Mouse (Mus musculus): ENCODE results near the gene Osbpl10. TPM values are rescaled to one million over a fixed set of nuclear protein-coding genes. Genes with fewer than 3 reads are reported as not detected.

The Osbpl10 gene
- polyA plus RNA-seq, 1 experiment = 1.7 TPM

DNA sequence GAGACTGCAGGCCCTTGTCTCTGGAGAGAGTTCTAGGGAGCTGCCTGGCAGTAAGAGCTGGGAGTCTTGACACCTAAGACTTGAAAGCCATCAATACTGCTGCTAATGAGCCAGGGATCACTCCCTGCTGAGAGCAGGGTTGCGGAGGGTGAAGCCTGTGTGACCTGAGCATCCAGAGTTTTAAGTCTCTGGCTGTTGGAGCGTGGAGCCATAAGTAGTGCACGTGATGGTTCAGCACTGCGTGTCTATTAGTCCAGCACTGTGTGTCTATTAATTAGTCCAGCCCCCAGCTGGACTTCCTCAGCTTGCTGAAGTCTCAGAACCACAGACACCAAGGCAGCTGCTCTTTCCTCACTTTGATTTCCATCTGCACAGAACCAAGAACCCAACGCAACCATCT lies 8.0 kb downstream of the Osbpl10 start:
- TF ChIP-seq MYOD1 (IDR thresholded peaks at IDR 0.05; ENCODE audit: control insufficient read depth in 1 of 3, insufficient read length in 2 of 3, low read depth in 2 of 3) = no peak
- TF ChIP-seq E2F4 (IDR thresholded peaks at IDR 0.05; ENCODE audit: insufficient read depth) = no peak
- TF ChIP-seq USF1 (IDR thresholded peaks at IDR 0.05; ENCODE audit: low read depth) = no peak
- no peak for TF ChIP-seq CEBPB (IDR thresholded peaks at IDR 0.05; ENCODE audit: insufficient read depth, poor library complexity, severe bottlenecking)
- no peak for TF ChIP-seq SRF (IDR thresholded peaks at IDR 0.05; ENCODE audit: control insufficient read depth, insufficient read length, low read depth)
- TF ChIP-seq TCF3 (IDR thresholded peaks at IDR 0.05; ENCODE audit: insufficient read length, low read depth) = no peak
- TF ChIP-seq POLR2AphosphoS2 (IDR thresholded peaks at IDR 0.05; ENCODE audit: insufficient read length, low read depth) = no peak
- no peak for TF ChIP-seq REST (IDR thresholded peaks at IDR 0.05; ENCODE audit: insufficient read depth, insufficient read length)
- no peak for TF ChIP-seq MYOG (IDR thresholded peaks at IDR 0.05; ENCODE audit: control insufficient read depth in 1 of 3, insufficient read depth in 1 of 3, insufficient read length in 2 of 3, low read depth in 2 of 3)
- TF ChIP-seq MAX (IDR thresholded peaks at IDR 0.05; ENCODE audit: low read depth) = no peak
- TF ChIP-seq TCF12 (IDR thresholded peaks at IDR 0.05; ENCODE audit: insufficient read depth, poor library complexity, severe bottlenecking) = no peak
- TF ChIP-seq POLR2A (IDR thresholded peaks at IDR 0.05; ENCODE audit: insufficient read length, low read depth) = no peak
- no peak overlapping the region for H3K4me3 ChIP-seq
- no peak overlapping the region for H3K4me2 ChIP-seq (ENCODE audit: low read depth)
- no peaks in the 10 kb centered on the region for H3K79me2 ChIP-seq (ENCODE audit: control insufficient read depth, insufficient read depth)
- H3K36me3 ChIP-seq (ENCODE audit: control insufficient read depth, insufficient read depth) = no peaks in the 10 kb centered on the region
- no peak overlapping the region for H3ac ChIP-seq (ENCODE audit: control insufficient read depth, insufficient read length)
- H3K27me3 ChIP-seq (ENCODE audit: control insufficient read depth, insufficient read depth, insufficient read length) = no peaks in the 10 kb centered on the region

DNA sequence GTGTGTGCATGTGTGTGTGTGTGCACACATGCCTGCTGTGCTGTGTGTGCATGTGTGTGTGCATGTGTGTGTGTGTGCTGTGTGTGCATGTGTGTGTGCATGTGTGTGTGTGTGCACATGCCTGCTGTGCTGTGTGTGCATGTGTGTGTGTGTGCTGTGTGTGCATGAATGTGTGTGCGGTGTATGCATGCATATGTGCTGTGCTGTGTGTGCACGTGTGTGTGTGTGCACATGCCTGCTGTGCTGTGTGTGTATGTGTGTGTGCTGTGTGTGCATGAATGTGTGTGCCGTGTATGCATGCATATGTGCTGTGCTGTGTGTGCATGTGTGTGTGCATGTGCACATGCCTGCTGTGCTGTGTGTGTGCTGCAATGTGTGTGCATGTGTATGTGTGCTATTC lies 9.7 kb downstream of the Osbpl10 start:
- H3K36me3 ChIP-seq (ENCODE audit: control insufficient read depth, insufficient read depth) = no peaks in the 10 kb centered on the region
- peak overlapping the region; percentile 23 for H3ac ChIP-seq (ENCODE audit: control insufficient read depth, insufficient read length)
- no peak overlapping the region for H3K4me3 ChIP-seq
- no peak overlapping the region for H3K4me2 ChIP-seq (ENCODE audit: low read depth)
- TF ChIP-seq MAX (IDR thresholded peaks at IDR 0.05; ENCODE audit: low read depth) (no peak), E2F4 (IDR thresholded peaks at IDR 0.05; ENCODE audit: insufficient read depth) (no peak), REST (IDR thresholded peaks at IDR 0.05; ENCODE audit: insufficient read depth, insufficient read length) (no peak), USF1 (IDR thresholded peaks at IDR 0.05; ENCODE audit: low read depth) (no peak), POLR2A (IDR thresholded peaks at IDR 0.05; ENCODE audit: insufficient read length, low read depth) (no peak), TCF3 (IDR thresholded peaks at IDR 0.05; ENCODE audit: insufficient read length, low read depth) (no peak), CEBPB (IDR thresholded peaks at IDR 0.05; ENCODE audit: insufficient read depth, poor library complexity, severe bottlenecking) (no peak), SRF (IDR thresholded peaks at IDR 0.05; ENCODE audit: control insufficient read depth, insufficient read length, low read depth) (no peak), MYOG (IDR thresholded peaks at IDR 0.05; ENCODE audit: control insufficient read depth in 1 of 3, insufficient read depth in 1 of 3, insufficient read length in 2 of 3, low read depth in 2 of 3) (no peak), MYOD1 (IDR thresholded peaks at IDR 0.05; ENCODE audit: control insufficient read depth in 1 of 3, insufficient read length in 2 of 3, low read depth in 2 of 3) (no peak), TCF12 (IDR thresholded peaks at IDR 0.05; ENCODE audit: insufficient read depth, poor library complexity, severe bottlenecking) (no peak), POLR2AphosphoS2 (IDR thresholded peaks at IDR 0.05; ENCODE audit: insufficient read length, low read depth) (no peak)
- H3K79me2 ChIP-seq (ENCODE audit: control insufficient read depth, insufficient read depth) = no peaks in the 10 kb centered on the region
- no peaks in the 10 kb centered on the region for H3K27me3 ChIP-seq (ENCODE audit: control insufficient read depth, insufficient read depth, insufficient read length)

DNA sequence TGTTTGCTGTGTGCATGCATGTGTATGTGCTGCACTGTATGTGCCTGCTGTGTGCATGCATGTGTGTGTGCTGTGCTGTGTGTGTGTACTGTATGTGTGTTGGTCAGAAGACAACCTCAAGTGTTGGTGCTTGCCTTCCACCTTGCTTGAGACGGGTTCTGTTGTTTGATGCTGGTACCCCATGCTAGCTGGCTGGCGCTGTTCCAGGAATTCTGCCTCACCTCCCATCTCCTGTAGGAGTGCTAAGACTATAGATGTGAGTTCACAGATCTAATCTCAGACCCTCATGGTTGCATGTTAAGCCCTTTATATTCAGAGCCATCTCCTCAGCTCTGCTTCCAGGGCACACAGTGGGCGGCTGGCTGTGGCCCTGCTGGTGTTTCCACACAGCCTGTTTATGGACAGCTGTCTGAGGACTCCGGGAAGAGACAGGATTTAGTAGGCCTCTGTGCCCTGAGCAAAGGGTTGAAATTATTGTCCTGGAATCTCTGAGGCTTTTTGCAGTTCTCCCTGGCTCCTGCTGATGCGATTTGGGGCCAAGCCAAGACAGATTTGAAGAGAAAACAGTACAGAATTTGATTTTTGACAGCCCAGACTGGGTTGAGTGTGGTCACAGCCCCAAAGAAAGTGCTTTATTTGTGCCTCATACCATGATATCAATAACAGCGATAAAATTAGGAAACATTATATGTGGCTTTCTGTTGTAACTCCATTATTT lies 10.4 kb downstream of the Osbpl10 start:
- Histone ChIP-seq H3ac (ENCODE audit: control insufficient read depth, insufficient read length) (peak overlapping the region; percentile 23), H3K4me2 (ENCODE audit: low read depth) (no peak overlapping the region), H3K27me3 (ENCODE audit: control insufficient read depth, insufficient read depth, insufficient read length) (no peaks in the 10 kb centered on the region), H3K36me3 (ENCODE audit: control insufficient read depth, insufficient read depth) (no peaks in the 10 kb centered on the region), H3K79me2 (ENCODE audit: control insufficient read depth, insufficient read depth) (no peaks in the 10 kb centered on the region), H3K4me3 (no peak overlapping the region)
- no peak for TF ChIP-seq SRF (IDR thresholded peaks at IDR 0.05; ENCODE audit: control insufficient read depth, insufficient read length, low read depth)
- TF ChIP-seq CEBPB (IDR thresholded peaks at IDR 0.05; ENCODE audit: insufficient read depth, poor library complexity, severe bottlenecking) = no peak
- TF ChIP-seq POLR2A (IDR thresholded peaks at IDR 0.05; ENCODE audit: insufficient read length, low read depth) = no peak
- no peak for TF ChIP-seq USF1 (IDR thresholded peaks at IDR 0.05; ENCODE audit: low read depth)
- TF ChIP-seq POLR2AphosphoS2 (IDR thresholded peaks at IDR 0.05; ENCODE audit: insufficient read length, low read depth) = no peak
- no peak for TF ChIP-seq TCF12 (IDR thresholded peaks at IDR 0.05; ENCODE audit: insufficient read depth, poor library complexity, severe bottlenecking)
- TF ChIP-seq REST (IDR thresholded peaks at IDR 0.05; ENCODE audit: insufficient read depth, insufficient read length) = no peak
- TF ChIP-seq TCF3 (IDR thresholded peaks at IDR 0.05; ENCODE audit: insufficient read length, low read depth) = no peak
- TF ChIP-seq MYOG (IDR thresholded peaks at IDR 0.05; ENCODE audit: control insufficient read depth in 1 of 3, insufficient read depth in 1 of 3, insufficient read length in 2 of 3, low read depth in 2 of 3) = no peak
- TF ChIP-seq E2F4 (IDR thresholded peaks at IDR 0.05; ENCODE audit: insufficient read depth) = no peak
- TF ChIP-seq MAX (IDR thresholded peaks at IDR 0.05; ENCODE audit: low read depth) = no peak
- no peak for TF ChIP-seq MYOD1 (IDR thresholded peaks at IDR 0.05; ENCODE audit: control insufficient read depth in 1 of 3, insufficient read length in 2 of 3, low read depth in 2 of 3)

DNA sequence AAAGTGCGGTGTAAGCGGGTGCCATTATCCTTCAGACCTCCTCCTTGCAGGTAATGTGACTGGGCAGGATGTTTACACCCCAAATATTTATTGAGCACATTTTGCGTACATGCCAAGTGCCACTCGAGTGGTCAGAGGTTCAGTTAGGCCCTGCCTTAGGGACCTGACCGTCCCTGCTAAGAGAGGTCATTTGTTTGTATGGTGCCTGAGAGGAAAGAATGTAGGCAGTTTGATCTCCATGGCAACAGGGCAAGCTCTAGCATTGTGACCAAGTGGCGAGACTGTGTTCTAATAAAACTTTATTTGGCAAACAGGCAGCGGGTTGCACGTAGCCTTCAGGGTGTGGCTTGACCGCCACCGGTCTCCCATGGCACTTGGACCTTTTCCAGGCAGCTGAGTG lies 12.1 kb downstream of the Osbpl10 start:
- Histone ChIP-seq H3K4me2 (ENCODE audit: low read depth) (no peak overlapping the region), H3K79me2 (ENCODE audit: control insufficient read depth, insufficient read depth) (no peaks in the 10 kb centered on the region), H3K36me3 (ENCODE audit: control insufficient read depth, insufficient read depth) (no peaks in the 10 kb centered on the region), H3K27me3 (ENCODE audit: control insufficient read depth, insufficient read depth, insufficient read length) (no peaks in the 10 kb centered on the region), H3K4me3 (no peak overlapping the region), H3ac (ENCODE audit: control insufficient read depth, insufficient read length) (no peak overlapping the region)
- TF ChIP-seq E2F4 (IDR thresholded peaks at IDR 0.05; ENCODE audit: insufficient read depth) = no peak
- no peak for TF ChIP-seq POLR2A (IDR thresholded peaks at IDR 0.05; ENCODE audit: insufficient read length, low read depth)
- TF ChIP-seq MYOG (IDR thresholded peaks at IDR 0.05; ENCODE audit: control insufficient read depth in 1 of 3, insufficient read depth in 1 of 3, insufficient read length in 2 of 3, low read depth in 2 of 3) = no peak
- TF ChIP-seq MAX (IDR thresholded peaks at IDR 0.05; ENCODE audit: low read depth) = no peak
- no peak for TF ChIP-seq SRF (IDR thresholded peaks at IDR 0.05; ENCODE audit: control insufficient read depth, insufficient read length, low read depth)
- TF ChIP-seq TCF3 (IDR thresholded peaks at IDR 0.05; ENCODE audit: insufficient read length, low read depth) = no peak
- no peak for TF ChIP-seq TCF12 (IDR thresholded peaks at IDR 0.05; ENCODE audit: insufficient read depth, poor library complexity, severe bottlenecking)
- TF ChIP-seq USF1 (IDR thresholded peaks at IDR 0.05; ENCODE audit: low read depth) = no peak
- TF ChIP-seq MYOD1 (IDR thresholded peaks at IDR 0.05; ENCODE audit: control insufficient read depth in 1 of 3, insufficient read length in 2 of 3, low read depth in 2 of 3) = no peak
- no peak for TF ChIP-seq CEBPB (IDR thresholded peaks at IDR 0.05; ENCODE audit: insufficient read depth, poor library complexity, severe bottlenecking)
- no peak for TF ChIP-seq POLR2AphosphoS2 (IDR thresholded peaks at IDR 0.05; ENCODE audit: insufficient read length, low read depth)

Data from myocyte (in vitro differentiated cells).